Mouse (Mus musculus) ovary, adult 2 months (tissue): ENCODE data around the gene Prr36. TPM values are rescaled to one million over a fixed set of nuclear protein-coding genes. Genes with fewer than 3 reads are reported as not detected.

Experiments used
- polyA plus RNA-seq: library from polyadenylated mRNA; depleted of rRNA; stranded (reverse); fragments of >200 nt; gene quantifications from 2 replicates; pipeline ENCODE4 v1.2.3, GENCODE M21; 2012; rRNA removed

Gene Prr36
- polyA plus RNA-seq = 1.8 and 2.6 TPM in 2 replicates

DNA sequence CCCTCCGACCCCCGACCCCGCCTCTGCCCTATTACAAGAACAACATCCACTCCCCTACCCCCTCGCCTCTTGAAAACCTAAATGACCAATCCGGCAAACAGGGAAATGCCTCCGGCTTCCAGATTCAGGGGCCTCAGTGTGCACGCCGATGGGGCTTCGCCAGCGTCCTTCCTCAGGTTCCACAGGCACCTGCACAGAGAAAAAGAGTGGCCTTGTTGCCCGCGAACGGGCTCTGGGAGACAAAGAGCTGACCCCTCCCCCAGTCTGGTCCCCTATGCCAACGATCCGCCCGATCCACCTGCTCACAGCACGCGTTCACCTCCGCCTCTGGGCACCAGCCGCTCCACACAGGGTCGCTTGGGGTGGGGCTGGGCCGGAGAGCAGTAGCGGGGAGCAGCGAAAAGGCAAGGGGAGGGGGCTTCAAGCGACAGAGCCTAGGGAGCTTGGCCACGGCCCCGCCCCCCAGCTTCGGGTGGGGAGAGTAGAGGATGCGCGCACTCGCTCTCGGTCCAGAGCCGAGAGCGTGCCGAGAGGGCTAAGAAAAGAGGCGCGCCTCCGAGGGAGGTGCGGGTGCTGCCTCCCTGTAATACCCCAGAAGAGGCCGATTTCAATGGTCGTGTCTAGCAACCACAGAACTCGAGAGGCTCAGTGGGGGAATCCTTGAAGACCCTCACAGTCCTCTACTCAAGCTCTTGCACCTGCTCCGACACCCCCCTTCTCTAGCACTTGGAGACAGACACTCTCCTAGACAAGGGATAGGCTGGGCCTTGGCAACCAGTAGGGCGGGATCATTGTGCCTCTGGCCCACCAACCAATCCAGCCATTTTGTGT, at the start of gene Prr36:
TSS of gene Prr36 (minus strand) at position 669 of the 831 bp plus-strand sequence.

GRCm38 (mm10) chr8:4259125-4259804, 42.0 kb upstream of the Prr36 start, which contains the start of gene Ctxn1:
TSS of gene Ctxn1 (minus strand) at chr8:4259274.

DNA sequence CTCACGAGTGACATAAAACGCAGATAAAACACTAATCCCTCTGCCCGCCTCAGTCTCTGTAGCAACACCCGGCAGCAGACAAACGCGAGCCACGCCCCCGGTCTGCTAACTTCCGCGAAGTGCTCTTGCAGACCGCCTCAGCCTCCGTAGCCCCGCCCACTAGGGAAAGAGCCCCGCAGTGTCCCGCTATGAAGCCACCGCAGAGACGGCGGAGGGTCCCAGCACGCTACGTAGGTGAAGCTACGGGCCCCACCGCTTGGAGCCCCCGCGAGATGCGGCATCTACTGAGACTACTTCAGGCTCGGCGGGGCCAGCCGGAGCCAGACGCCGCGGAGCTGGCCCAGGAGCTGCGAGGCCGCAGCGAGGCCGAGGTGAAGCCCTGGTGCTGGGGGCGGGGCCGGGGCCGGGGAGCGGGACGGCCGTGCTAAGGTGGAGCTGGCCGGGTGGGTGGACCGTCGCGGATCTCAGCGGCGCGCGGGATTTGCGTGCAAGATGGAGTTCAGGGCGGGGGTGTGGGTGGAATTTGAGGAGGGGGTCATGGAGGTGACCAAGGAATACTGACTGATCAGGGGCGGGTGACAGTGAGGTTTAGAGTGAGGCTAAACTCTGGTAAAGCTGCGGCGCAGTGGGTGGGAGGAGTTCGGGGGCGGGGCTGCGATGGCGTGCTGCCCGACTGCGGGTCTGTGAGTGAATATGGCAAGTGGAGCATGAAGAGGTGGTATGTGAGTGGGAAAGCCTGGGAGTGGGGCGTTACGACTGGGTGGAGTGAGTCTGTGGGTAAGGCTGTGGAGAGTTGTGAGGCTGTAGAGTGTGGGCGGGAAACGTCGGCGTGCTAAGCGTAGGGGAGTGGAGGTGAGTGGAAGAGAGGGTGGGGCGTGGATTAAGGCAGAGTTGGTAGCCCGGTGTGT, 35.9 kb upstream of the Prr36 start, which contains the start of gene Snapc2:
TSS of gene Snapc2 (plus strand) at position 147 of the 908 bp plus-strand sequence.

GRCm38 (mm10) chr8:4247951-4248540, 30.8 kb upstream of the Prr36 start, which contains the start of gene Tgfbr3l:
TSS of gene Tgfbr3l (plus strand) at chr8:4248214.

GRCm38 (mm10) chr8:4238434-4239192, 21.4 kb upstream of the Prr36 start, which contains the start of the genes Map2k7 and Gm49320:
TSS of gene Map2k7 (plus strand) at chr8:4238740.
TSS of gene Gm49320 (plus strand) at chr8:4238865.

GRCm38 (mm10) chr8:4226739-4227347, 9.6 kb upstream of the Prr36 start, which contains the start of gene Lrrc8e:
TSS of gene Lrrc8e (plus strand) at chr8:4226827.

DNA sequence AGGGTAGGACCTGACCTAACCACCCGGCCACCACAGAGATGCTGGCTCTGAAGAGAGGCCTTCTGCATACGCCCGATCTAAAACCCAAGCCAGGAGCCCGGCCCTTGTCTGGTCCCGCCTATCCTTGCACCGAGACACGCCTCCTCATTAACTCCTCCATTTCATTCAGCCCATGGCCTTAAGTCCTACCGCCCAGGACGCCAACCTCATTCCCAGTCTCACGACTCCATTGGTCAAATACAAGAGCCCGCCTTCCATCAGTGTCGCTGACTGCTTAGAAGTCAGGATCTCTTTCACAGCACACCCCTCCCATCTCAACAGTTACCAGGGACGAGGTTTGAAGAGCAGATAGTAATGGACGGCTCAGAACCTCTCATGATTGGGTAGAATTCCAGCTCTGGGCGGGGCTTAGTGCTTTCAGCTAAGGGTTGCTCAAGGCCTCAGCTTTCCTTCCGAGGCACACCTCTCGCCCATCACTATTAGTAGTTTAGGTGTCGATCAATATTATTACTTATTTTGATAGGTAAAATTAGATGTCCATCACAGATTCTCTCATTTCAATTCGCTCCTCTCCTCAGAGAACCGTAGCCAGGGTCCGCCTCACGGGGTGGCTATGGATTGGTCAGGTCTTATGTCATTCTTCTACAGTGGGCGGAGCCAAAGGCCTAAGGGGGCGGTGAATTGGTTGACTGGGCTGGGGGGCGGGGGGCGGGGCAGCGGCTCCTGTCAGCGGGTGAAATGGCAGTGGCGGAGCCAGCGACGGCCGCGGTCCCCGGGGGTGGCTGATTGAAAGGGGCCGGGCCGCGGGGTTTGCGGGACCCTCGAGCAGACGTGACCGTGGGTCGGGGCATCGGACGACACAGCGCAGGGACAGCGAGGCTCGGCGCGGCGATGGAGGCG, 51.2 kb downstream of the Prr36 start, which contains the start of gene Evi5l:
TSS of gene Evi5l (plus strand) at position 716 of the 900 bp plus-strand sequence.

Other genes with a start within 250 kb of the Prr36 start
- gene Cd209f, start 111.6 kb downstream of the Prr36 start, polyA plus RNA-seq = 3.4 and 5.3 TPM in 2 replicates
- 3.5 and 3.6 TPM in 2 replicates for gene Cd209g, start 83.4 kb downstream of the Prr36 start, polyA plus RNA-seq
- gene Evi5l, start 50.9 kb downstream of the Prr36 start, polyA plus RNA-seq = 21.5 and 22.7 TPM in 2 replicates
- 5.1 and 6.0 TPM in 2 replicates for gene Lrrc8e, start 9.4 kb upstream of the Prr36 start, polyA plus RNA-seq
- gene Map2k7, start 21.3 kb upstream of the Prr36 start, polyA plus RNA-seq = 55.4 and 62.8 TPM in 2 replicates
- 4.0 and 11.9 TPM in 2 replicates for gene Gm49320, start 21.4 kb upstream of the Prr36 start, polyA plus RNA-seq
- gene Tgfbr3l, start 30.8 kb upstream of the Prr36 start, polyA plus RNA-seq = 241 and 288 TPM in 2 replicates
- 90.5 and 95.1 TPM in 2 replicates for gene Snapc2, start 35.6 kb upstream of the Prr36 start, polyA plus RNA-seq
- 202 and 269 TPM in 2 replicates for gene Ctxn1, start 41.8 kb upstream of the Prr36 start, polyA plus RNA-seq
- gene Timm44, start 58.5 kb upstream of the Prr36 start, polyA plus RNA-seq = 99.8 and 108 TPM in 2 replicates
- gene Ccl25, start 107.8 kb upstream of the Prr36 start, polyA plus RNA-seq = 2.5 and 2.8 TPM in 2 replicates
- 42.1 and 52.6 TPM in 2 replicates for gene Elavl1, start 108.0 kb upstream of the Prr36 start, polyA plus RNA-seq